Mouse (Mus musculus) megakaryocyte, embryonic 14.5 days (primary cell): ENCODE results near the gene Tubg2. TPM values are rescaled to one million over a fixed set of nuclear protein-coding genes. Genes with fewer than 3 reads are reported as not detected.

Experiments
- H3K27me3 ChIP-seq: replicated peaks from 2 replicates; pipeline ENCODE3; 2012; ENCODE audit warnings: inconsistent platforms
- H3K36me3 ChIP-seq: replicated peaks from 2 replicates; pipeline ENCODE3; 2012; ENCODE audit warnings: low read length, inconsistent platforms, mixed read lengths
- H3K4me1 ChIP-seq: 2 replicates; pipeline ENCODE4 v1.6.1; 2012; ENCODE audit warnings: inconsistent platforms
- H3K4me3 ChIP-seq: replicated peaks from 2 replicates; pipeline ENCODE3; 2012; ENCODE audit warnings: moderate library complexity, mild to moderate bottlenecking, inconsistent platforms
- H3K9me3 ChIP-seq: 2 replicates; pipeline ENCODE4 v1.6.1; 2012; ENCODE audit warnings: inconsistent platforms
- FLI1 ChIP-seq: IDR thresholded peaks from 2 replicates; pipeline ENCODE4 v1.6.1; 2012; ENCODE audit warnings: low read length, inconsistent platforms, mixed read lengths
- GATA1 ChIP-seq: IDR thresholded peaks from 3 replicates; pipeline ENCODE4 v1.6.1; 2012; ENCODE audit warnings: mixed read lengths, low read length, inconsistent platforms, borderline replicate concordance
- polyA plus RNA-seq: library from polyadenylated mRNA; stranded (reverse); fragments of >175 nt; gene quantifications from 2 replicates; pipeline ENCODE4 v1.2.3, GENCODE M21; 2012; ENCODE audit warnings: low replicate concordance; ENCODE audit not compliant: insufficient read depth

Gene Tubg2
- polyA plus RNA-seq, 1 experiment: not detected

DNA sequence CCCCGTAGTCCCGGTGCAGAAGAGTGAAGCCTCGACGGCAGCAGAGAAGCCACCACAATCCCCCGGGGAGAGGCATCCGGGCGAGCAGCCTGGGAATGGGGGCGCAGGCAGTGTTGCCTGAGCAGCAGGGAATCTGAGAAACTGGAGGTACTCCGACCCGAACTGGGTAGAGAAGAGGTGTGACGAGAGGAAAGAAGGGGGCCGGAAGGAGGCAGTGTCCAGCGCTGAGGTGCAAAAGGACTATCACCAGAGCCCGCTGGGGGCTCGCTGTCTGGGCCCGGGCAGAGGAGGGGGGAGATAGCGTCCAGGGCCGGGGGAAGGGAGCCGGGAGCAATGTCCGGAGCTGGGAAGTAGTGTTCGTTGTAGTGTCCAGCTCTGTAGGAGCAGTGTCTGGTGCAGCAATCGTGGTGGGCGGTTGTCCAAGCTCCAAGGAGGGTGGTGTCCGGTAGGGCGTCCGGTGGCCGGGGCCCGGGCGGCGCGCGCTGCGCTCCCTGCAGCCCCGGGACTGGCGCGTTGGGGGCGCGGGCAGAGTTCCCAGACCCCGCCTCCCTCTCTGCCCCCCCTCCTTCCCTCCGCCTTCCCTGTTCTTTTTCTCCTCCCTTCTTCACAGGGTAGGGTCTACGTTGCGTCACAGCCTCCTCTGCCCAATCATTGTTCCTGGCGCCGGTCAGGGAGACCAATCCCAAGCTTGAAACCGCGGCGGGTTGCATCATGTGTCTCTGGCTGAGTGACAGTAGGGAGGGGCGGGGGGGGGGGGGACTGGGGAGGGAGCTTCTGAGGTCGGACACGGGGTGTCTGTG is 15.3 kb downstream of the Tubg2 start, which contains the start of gene Plekhh3:
Gene Plekhh3, minus strand, starts transcription at position 541 of the 800 bp plus-strand sequence.
- Histone ChIP-seq H3K9me3 (no peaks in the 10 kb centered on the region), H3K4me1 (peaks cover 71% of the 10 kb centered on the region), H3K4me3 (peak within 1 kb of the TSS; percentile 94), H3K36me3 (no peaks in the 10 kb centered on the region), H3K27me3 (peaks cover 97% of the 10 kb centered on the region)
- TF ChIP-seq FLI1 (no peak), GATA1 (no peak)

DNA sequence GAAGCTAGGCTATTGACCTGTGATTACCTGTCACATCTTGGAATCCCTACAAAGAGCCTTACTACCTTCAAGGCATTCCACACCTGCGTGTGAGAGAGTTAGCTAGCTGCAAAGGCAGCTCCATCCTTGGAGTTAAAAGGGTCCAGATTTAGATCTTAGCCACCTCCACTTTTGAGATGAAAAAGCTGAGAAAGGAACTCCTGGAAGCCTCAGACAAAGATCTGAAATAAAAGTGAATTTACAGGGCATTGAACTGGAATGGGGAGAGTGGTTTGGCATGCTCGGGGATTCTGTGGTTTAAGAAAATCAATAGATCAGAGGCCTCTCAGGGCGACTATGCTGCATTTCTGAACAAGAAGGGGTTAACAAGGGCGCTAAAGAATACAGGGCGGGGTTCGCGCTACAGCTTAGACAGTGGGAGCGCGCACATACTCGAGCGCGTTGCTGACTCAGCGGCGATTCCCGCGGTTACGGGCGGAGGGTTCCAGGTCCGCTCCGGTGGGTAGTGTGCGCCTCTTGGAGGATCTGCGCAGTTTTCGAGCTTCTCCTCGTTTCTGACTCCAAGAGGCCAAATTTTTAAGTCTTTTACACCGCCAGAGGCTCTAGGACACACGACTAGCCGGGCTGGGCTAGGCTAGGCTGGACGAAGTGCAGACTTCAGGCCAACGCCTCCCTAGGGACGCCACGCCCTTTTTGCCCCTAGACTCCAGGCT is 16.2 kb downstream of the Tubg2 start:
- Histone ChIP-seq H3K4me3 (peak overlapping the region; percentile 94), H3K9me3 (no peaks in the 10 kb centered on the region), H3K4me1 (peaks cover 80% of the 10 kb centered on the region), H3K27me3 (peaks cover 97% of the 10 kb centered on the region), H3K36me3 (no peaks in the 10 kb centered on the region)
- TF ChIP-seq FLI1 (no peak), GATA1 (no peak)

DNA sequence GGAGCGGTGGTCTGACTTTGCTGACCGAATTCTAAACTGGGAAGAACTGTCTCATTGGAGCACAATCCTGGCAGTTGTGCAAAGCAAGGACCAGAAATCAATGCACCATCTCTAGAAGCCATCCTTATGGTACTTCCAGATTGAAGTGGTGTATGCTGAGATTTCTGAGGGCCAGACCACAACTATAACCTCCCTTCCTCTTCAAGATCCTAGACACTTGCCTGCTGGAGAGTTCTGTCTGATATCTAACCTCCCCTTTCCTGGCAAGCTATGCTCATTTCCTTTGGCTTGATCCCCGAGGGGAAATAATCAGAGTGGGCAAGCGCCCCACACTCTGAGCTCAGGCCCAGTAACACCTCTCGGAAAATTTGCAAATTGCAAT is 16.7 kb downstream of the Tubg2 start:
- TF ChIP-seq FLI1 (no peak), GATA1 (no peak)
- Histone ChIP-seq H3K9me3 (no peaks in the 10 kb centered on the region), H3K4me1 (peaks cover 83% of the 10 kb centered on the region), H3K27me3 (peaks cover 97% of the 10 kb centered on the region), H3K4me3 (peak overlapping the region; percentile 94), H3K36me3 (no peaks in the 10 kb centered on the region)

DNA sequence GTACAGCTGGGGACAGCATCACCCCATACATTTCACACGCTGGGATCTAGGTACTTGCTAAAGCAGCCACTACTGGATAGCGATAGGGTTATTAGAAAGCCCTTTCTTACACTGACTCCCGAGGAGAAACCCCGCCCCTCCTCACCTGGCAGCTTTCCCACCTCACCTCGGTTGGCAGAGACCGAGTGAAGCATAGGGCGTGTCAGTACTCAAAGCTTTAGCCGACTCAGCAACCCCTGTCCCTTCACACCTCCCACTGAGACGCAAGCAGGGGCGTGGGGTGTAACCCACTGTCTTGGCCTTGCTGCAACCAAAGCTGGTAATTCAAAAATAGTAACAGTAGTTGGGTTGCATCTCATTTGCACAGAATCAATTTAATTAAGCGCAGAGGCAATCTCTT is 17.4 kb downstream of the Tubg2 start:
- H3K4me3 ChIP-seq: peak overlapping the region; percentile 89
- peaks cover 97% of the 10 kb centered on the region for H3K27me3 ChIP-seq
- TF ChIP-seq FLI1 (no peak), GATA1 (no peak)
- no peaks in the 10 kb centered on the region for H3K36me3 ChIP-seq
- peaks cover 83% of the 10 kb centered on the region for H3K4me1 ChIP-seq
- H3K9me3 ChIP-seq: no peaks in the 10 kb centered on the region

DNA sequence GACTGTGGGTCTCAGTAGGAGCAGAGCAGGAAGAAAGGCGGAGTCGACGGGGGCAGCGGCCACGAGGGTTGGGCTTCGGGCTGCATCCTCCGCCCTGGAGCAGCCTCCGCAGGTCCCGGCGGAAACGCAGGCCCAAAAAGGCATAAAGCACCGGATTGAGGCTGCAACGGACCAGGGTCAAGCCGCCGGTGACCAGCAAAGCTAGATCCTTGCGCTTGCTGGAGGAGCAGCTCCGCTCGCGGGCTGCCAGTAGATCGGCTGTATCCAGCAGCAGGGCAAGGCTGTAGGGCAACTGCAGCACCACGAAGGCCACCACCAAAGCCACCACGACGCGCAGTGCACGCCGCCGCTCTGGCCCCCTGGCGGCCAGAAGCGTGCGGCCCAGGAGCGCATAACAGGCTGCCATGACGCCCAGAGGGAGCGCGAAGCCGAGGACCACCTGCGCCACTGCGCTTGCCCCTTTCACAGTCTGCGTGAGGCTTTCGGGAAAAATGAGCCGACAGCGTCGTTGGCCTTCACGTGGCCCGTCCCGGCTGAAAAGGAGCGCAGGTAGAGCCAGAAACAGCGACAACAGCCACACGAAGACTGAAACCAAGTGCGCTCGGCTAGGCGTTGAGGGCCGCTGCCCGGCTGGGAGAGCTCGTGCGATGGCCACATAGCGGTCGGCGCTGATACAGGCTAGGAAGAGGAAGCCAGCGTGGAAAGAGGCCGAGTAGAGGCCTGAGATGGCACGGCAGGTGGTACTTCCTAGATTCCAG is 18.1 kb downstream of the Tubg2 start:
- Histone ChIP-seq H3K4me1 (peaks cover 90% of the 10 kb centered on the region), H3K4me3 (peak overlapping the region; percentile 89)

DNA sequence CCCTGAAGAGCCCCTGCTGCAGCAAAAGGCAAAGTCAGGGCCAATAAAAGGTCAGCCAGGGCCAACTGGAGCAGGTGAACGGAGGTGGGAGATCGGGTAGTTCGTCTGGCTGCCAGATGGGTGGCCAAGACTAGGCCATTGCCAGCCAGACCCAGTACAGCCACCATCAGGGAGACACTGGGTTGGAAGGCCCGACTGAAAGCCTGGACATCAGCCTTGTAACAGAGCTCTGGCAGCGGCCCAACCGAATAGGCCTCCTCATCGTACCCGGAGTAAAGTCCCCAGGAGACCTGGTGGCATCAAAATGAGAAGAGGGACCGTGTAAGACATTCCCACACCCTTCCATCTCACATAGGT is 18.7 kb downstream of the Tubg2 start:
- no peaks in the 10 kb centered on the region for H3K9me3 ChIP-seq
- peaks cover 97% of the 10 kb centered on the region for H3K27me3 ChIP-seq
- no peaks in the 10 kb centered on the region for H3K36me3 ChIP-seq
- H3K4me3 ChIP-seq: peak overlapping the region; percentile 89
- TF ChIP-seq GATA1 (no peak), FLI1 (no peak)
- peaks cover 94% of the 10 kb centered on the region for H3K4me1 ChIP-seq

More for the DNA sequence above, 18.1 kb downstream of the Tubg2 start:
- H3K36me3 ChIP-seq: no peaks in the 10 kb centered on the region
- peaks cover 97% of the 10 kb centered on the region for H3K27me3 ChIP-seq
- H3K9me3 ChIP-seq: no peaks in the 10 kb centered on the region
- TF ChIP-seq FLI1 (no peak), GATA1 (no peak)

DNA sequence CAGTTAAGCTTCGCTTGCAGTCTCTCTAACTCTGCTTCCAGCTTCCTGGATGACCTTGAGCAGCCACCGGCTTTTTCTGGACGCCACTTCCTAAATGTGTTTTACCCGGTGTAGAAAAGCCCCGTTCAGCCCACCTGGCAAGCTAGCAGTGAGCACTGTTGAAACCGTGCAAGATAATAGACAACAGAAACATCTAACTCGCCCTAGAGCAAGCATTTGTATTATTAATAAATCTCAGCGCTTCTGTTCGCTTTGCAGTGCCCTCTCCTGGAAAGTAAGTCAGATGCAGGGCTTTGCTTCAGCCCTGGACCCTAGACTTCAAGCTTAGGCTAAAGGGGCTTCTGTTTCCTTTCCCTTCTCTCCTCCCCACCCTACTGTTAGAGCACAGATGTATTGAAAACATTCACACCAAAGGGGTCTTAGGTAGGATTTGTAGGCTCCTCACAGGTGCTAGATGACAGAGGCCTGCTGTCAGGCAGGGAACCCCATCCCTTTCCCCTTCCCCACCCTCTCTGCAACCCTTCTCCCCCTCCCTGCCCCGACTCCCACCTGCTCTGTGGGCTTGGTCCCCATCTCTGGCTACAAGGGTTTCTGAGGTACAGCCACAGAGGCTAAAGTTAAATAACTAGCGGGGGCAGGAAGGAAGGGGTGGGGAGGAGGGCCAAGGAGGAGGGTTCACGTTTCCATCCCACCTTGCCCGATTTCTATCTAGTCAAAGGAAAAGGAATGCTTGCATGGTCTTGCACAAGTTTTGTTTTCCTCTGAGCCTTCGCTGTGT is 19.3 kb downstream of the Tubg2 start, which contains the start of gene Ccr10:
Gene Ccr10, minus strand, starts transcription at position 593 of the 778 bp plus-strand sequence.
- no peak for TF ChIP-seq FLI1
- TF ChIP-seq GATA1: no peak
- H3K36me3 ChIP-seq: no peaks in the 10 kb centered on the region
- H3K27me3 ChIP-seq: peaks cover 93% of the 10 kb centered on the region
- no peaks in the 10 kb centered on the region for H3K9me3 ChIP-seq
- peaks cover 96% of the 10 kb centered on the region for H3K4me1 ChIP-seq
- H3K4me3 ChIP-seq: peak within 1 kb of the TSS; percentile 89

DNA sequence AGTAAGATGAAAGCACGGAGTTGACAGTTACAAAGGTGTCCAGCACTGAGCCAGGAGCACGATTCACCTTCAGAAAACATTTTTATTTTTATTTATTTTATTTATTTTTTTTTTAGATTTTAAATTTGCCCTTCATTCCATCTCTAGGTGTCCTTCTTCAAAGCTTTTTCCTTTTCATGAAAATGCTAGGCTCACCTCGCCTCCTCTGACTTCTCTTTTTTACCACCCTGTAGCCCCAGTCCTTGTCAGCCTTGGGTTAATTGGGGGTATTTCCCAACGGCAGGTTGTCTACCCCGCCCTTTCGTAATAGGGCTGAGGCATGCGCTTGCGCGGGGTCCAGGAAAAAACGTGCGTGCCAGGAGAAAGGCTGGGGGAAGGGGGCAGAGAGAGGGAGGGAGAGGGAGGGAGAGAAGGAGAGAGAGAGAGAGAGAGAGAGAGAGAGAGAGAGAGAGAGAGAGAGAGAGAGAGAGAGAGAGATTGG is 20.0 kb downstream of the Tubg2 start:
- TF ChIP-seq GATA1: no peak
- TF ChIP-seq FLI1: no peak
- H3K9me3 ChIP-seq: no peaks in the 10 kb centered on the region
- H3K4me3 ChIP-seq: peak overlapping the region; percentile 81
- H3K27me3 ChIP-seq: peaks cover 91% of the 10 kb centered on the region
- H3K36me3 ChIP-seq: no peaks in the 10 kb centered on the region
- peaks cover 96% of the 10 kb centered on the region for H3K4me1 ChIP-seq
